Mouse (Mus musculus) hindbrain, embryonic 11.5 days (tissue): Measurements from ENCODE around the gene Zfp423. TPM values are rescaled to one million over a fixed set of nuclear protein-coding genes. Genes with fewer than 3 reads are reported as not detected.

Experiments
- ATAC-seq: fragments of 200-750 bp; cut with Nextera tagmentation; 2 replicates; pipeline ENCODE4 v1.8.0; 2017; ENCODE audit warnings: mild to moderate bottlenecking, moderate TSS enrichment, moderate library complexity; ENCODE audit not compliant: low FRiP score
- DNase-seq: peaks from one replicate; pipeline ENCODE4 v3.0.0-alpha.2; 2015; ENCODE audit warnings: low spot score
- H3K27ac ChIP-seq: fragments of 300-500 bp; sonication (generic); 2 replicates; pipeline ENCODE4 v1.5.1; 2014; ENCODE audit warnings: mild to moderate bottlenecking, low read depth, low read length
- H3K27me3 ChIP-seq: fragments of 300-500 bp; sonication (generic); 2 replicates; pipeline ENCODE4 v1.6.1; 2014; ENCODE audit warnings: mild to moderate bottlenecking, low read length, moderate library complexity, mixed read lengths; ENCODE audit not compliant: control insufficient read depth, insufficient read depth
- H3K36me3 ChIP-seq: fragments of 300-500 bp; sonication (generic); 2 replicates; pipeline ENCODE4 v1.6.1; 2014; ENCODE audit warnings: mild to moderate bottlenecking, low read length, moderate library complexity, mixed read lengths; ENCODE audit not compliant: control insufficient read depth, insufficient read depth
- H3K4me1 ChIP-seq: fragments of 300-500 bp; sonication (generic); replicated peaks from 2 replicates; pipeline ENCODE4 v1.6.1; 2014; ENCODE audit warnings: low read length, mixed read lengths; ENCODE audit not compliant: control insufficient read depth, insufficient read depth
- H3K4me2 ChIP-seq: fragments of 300-500 bp; sonication (generic); replicated peaks from 2 replicates; pipeline ENCODE4 v1.6.1; 2014; ENCODE audit warnings: mild to moderate bottlenecking, low read depth, low read length
- H3K4me3 ChIP-seq: fragments of 300-500 bp; sonication (generic); 2 replicates; pipeline ENCODE4 v1.5.1; 2014; ENCODE audit warnings: low read depth, low read length
- H3K9ac ChIP-seq: fragments of 300-500 bp; sonication (generic); 2 replicates; pipeline ENCODE4 v1.6.1; 2014; ENCODE audit warnings: low read depth, low read length
- H3K9me3 ChIP-seq: fragments of 300-500 bp; sonication (generic); 2 replicates; pipeline ENCODE4 v1.6.1; 2016; ENCODE audit warnings: low read length; ENCODE audit not compliant: control insufficient read depth
- WGBS: fragments of 180-500 bp; shearing (Covaris S2); extraction: QIAGEN DNeasy Blood & Tissue Kit; methylation state at CpG from one replicate; pipeline ENCODE4 v1.1.7; 2014; 5-methylcytosine and 5-hydroxymethylcytosine counted together
- polyA plus RNA-seq: library from polyadenylated mRNA; unstranded; fragments of >200 nt; fragmentation: Nextera tagmentation; extraction: Ambion mirVana; gene quantifications from 2 replicates; pipeline ENCODE4 v1.2.1, GENCODE M21; 2014

Gene Zfp423
- polyA plus RNA-seq, 1 experiment from 2014 or later = 49.5 TPM

DNA sequence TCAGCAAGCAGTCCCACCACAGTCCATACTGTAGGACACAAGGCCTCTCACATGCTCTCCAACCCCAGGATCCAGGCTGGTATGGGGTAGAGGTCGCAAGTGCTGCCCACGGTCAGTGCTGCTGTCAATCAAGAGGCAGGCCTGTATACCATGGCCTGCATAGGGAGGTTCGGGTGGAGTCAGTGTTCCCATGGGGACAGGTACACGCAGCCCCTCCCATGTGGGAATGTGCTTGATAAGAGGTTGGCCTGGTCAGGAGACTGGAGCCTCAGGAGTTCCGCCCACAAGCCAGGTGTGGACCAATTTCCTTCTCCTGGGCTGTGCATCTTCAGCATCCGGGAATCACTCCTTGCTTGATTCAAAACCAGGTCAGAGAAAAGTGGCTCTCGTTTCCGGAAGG is 204.5 kb downstream of the Zfp423 start:
- Histone ChIP-seq H3K9ac (no peak overlapping the region), H3K4me1 (peaks cover 2% of the 10 kb centered on the region; the same call in 1 of the 2 replicates), H3K27ac (no peak overlapping the region), H3K36me3 (no peaks in the 10 kb centered on the region), H3K4me3 (no peak overlapping the region), H3K9me3 (no peaks in the 10 kb centered on the region), H3K4me2 (no peak overlapping the region), H3K27me3 (no peaks in the 10 kb centered on the region)
- 86% methylated on average over 8 of the region's 8 CpGs for WGBS
- DNase-seq (no peak), ATAC-seq (no peak)

DNA sequence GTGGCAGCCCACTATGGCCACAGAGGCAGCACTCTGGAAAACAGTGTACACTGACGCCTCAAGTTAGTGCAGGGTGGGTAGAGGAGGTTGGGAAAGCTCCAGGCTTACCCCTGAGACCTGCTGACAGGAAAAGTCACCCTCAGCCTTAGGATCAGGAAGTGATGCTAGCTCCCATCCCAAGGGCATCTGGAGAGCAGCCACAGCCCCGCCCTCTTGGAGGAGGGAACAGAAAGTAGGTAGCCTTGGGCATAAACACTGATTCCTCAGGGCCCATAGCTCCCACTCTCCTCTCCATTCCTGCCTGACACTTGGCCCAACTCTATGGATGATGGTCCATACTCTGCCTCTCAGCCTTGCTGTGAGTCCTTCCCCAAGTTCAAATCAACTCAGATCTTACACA is 205.8 kb downstream of the Zfp423 start:
- H3K27ac ChIP-seq = peak overlapping the region; percentile 54; the same call in 1 of the 2 replicates
- ATAC-seq = no peak

GRCm38 (mm10) chr8:87753148-87753547 is 206.2 kb downstream of the Zfp423 start:
- Histone ChIP-seq H3K36me3 (no peaks in the 10 kb centered on the region), H3K4me3 (no peak overlapping the region), H3K4me1 (0 out of 2 replicates have a peak, but pooled peaks cover 2% of the 10 kb centered on the region), H3K4me2 (no peak overlapping the region), H3K9me3 (no peaks in the 10 kb centered on the region), H3K27ac (peak overlapping the region; percentile 54; the same call in 1 of the 2 replicates), H3K9ac (no peak overlapping the region), H3K27me3 (no peaks in the 10 kb centered on the region)
- WGBS = 73% methylated on average over 8 of the region's 8 CpGs
- ATAC-seq = peak; percentile 22; the same call in 1 of the 2 replicates
- DNase-seq = no peak

More for the DNA sequence above, 205.8 kb downstream of the Zfp423 start:
- no peak overlapping the region for H3K4me3 ChIP-seq
- H3K9me3 ChIP-seq = no peaks in the 10 kb centered on the region
- no peak overlapping the region for H3K9ac ChIP-seq
- H3K27me3 ChIP-seq = no peaks in the 10 kb centered on the region
- no peaks in the 10 kb centered on the region for H3K36me3 ChIP-seq
- 80% methylated on average over 2 of the region's 2 CpGs for WGBS
- H3K4me1 ChIP-seq = 0 out of 2 replicates have a peak, but pooled peaks cover 2% of the 10 kb centered on the region
- H3K4me2 ChIP-seq = no peak overlapping the region
- DNase-seq = no peak

GRCm38 (mm10) chr8:87752710-87753109 is 206.7 kb downstream of the Zfp423 start:
- Histone ChIP-seq H3K9ac (no peak overlapping the region), H3K27me3 (no peaks in the 10 kb centered on the region), H3K27ac (peak overlapping the region; percentile 54), H3K4me3 (no peak overlapping the region), H3K36me3 (no peaks in the 10 kb centered on the region), H3K4me2 (no peak overlapping the region), H3K9me3 (no peaks in the 10 kb centered on the region), H3K4me1 (peaks cover 6% of the 10 kb centered on the region; the same call in 1 of the 2 replicates)
- ATAC-seq (peak; percentile 84), DNase-seq (peak; percentile 40)
- 60% methylated on average over 13 of the region's 13 CpGs for WGBS

GRCm38 (mm10) chr8:87747582-87747981 is 211.8 kb downstream of the Zfp423 start:
- peak overlapping the region; percentile 8; the same call in 1 of the 2 replicates for H3K9ac ChIP-seq
- no peaks in the 10 kb centered on the region for H3K27me3 ChIP-seq
- no peak overlapping the region for H3K4me2 ChIP-seq
- peak overlapping the region; percentile 6 for H3K27ac ChIP-seq
- H3K4me1 ChIP-seq = peaks cover 17% of the 10 kb centered on the region
- no peaks in the 10 kb centered on the region for H3K9me3 ChIP-seq
- DNase-seq = peak; percentile 60
- H3K4me3 ChIP-seq = no peak overlapping the region
- H3K36me3 ChIP-seq = no peaks in the 10 kb centered on the region
- 27% methylated on average over 8 of the region's 8 CpGs for WGBS
- peak; percentile 39; the same call in 1 of the 2 replicates for ATAC-seq

- peak overlapping the region; percentile 6; the same call in 1 of the 2 replicates for H3K27ac ChIP-seq
- no peaks in the 10 kb centered on the region for H3K9me3 ChIP-seq
- no peaks in the 10 kb centered on the region for H3K36me3 ChIP-seq
- 11% methylated on average over 8 of the region's 8 CpGs for WGBS
- H3K4me1 ChIP-seq = peaks cover 16% of the 10 kb centered on the region
- H3K27me3 ChIP-seq = no peaks in the 10 kb centered on the region
- no peak overlapping the region for H3K4me2 ChIP-seq
- ATAC-seq (peak; percentile 25; the same call in 1 of the 2 replicates), DNase-seq (peak; percentile 45)
- no peak overlapping the region for H3K4me3 ChIP-seq
- H3K9ac ChIP-seq = peak overlapping the region; percentile 0; the same call in 1 of the 2 replicates
Observed at GRCm38 (mm10) chr8:87747142-87747541, 212.3 kb downstream of the Zfp423 start.

DNA sequence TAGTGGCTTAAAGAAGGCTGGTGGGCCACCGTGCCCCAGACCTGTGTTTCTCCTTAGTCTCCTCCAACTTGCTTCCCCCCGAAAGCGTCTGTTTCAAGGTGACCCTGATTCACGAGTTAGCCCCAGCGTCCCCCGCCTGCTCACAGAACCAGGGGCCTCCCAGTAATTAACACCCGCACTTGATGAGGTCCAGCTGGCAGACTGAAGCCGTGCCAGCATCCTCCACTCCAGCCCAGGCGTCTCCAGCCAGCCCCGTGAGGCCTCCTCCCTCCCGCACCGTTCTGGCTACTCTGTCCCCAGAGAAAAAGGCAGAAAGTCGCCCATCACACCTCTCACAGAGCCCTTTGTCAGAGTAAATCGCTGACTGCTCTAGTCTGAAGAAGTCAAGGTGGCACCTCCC is 213.3 kb downstream of the Zfp423 start:
- no peak overlapping the region for H3K4me3 ChIP-seq

DNA sequence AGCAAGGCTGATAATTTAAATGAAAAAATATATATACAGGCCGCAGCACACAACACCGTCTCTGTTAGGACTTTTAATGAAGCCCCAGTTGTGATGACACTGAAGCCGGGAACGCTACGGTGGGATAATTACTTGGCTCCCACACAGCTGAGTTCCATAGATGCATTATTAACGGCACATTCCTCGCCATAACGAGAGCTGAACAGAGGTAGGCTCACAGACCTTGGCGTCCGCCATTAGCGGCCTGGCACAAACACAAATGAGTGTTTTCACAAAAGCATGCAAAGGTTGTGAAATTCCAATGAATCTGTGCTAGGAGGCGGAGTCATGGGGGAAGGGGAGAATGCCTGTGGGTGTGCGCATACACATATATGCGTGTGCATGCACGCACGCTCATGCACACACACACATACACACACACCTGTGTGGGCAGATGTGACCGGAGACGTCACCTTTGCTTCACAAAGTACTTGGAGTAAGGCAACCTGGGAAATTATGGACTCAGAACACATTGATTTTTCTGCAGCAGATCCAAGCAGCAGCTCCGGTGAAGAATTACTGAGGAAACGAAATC is 214.2 kb downstream of the Zfp423 start:
- H3K27ac ChIP-seq = peak overlapping the region; percentile 86
- ATAC-seq = peak; percentile 57
- H3K9me3 ChIP-seq = no peaks in the 10 kb centered on the region
- H3K4me3 ChIP-seq = no peak overlapping the region
- 68% methylated on average over 20 of the region's 20 CpGs for WGBS
- peaks cover 15% of the 10 kb centered on the region for H3K4me1 ChIP-seq
- no peak overlapping the region for H3K4me2 ChIP-seq
- peak; percentile 33 for DNase-seq
- no peaks in the 10 kb centered on the region for H3K36me3 ChIP-seq
- H3K9ac ChIP-seq = no peak overlapping the region
- H3K27me3 ChIP-seq = no peaks in the 10 kb centered on the region

More for the DNA sequence above, 213.3 kb downstream of the Zfp423 start:
- WGBS = 63% methylated on average over 14 of the region's 14 CpGs
- no peak overlapping the region for H3K9ac ChIP-seq
- H3K27me3 ChIP-seq = no peaks in the 10 kb centered on the region
- H3K4me1 ChIP-seq = peaks cover 15% of the 10 kb centered on the region
- DNase-seq (no peak), ATAC-seq (no peak)
- H3K9me3 ChIP-seq = no peaks in the 10 kb centered on the region
- no peak overlapping the region for H3K4me2 ChIP-seq
- no peaks in the 10 kb centered on the region for H3K36me3 ChIP-seq
- peak overlapping the region; percentile 86 for H3K27ac ChIP-seq

- Histone ChIP-seq H3K4me2 (no peak overlapping the region), H3K36me3 (no peaks in the 10 kb centered on the region), H3K4me3 (no peak overlapping the region), H3K4me1 (peaks cover 15% of the 10 kb centered on the region), H3K27me3 (no peaks in the 10 kb centered on the region), H3K9ac (no peak overlapping the region), H3K27ac (peak overlapping the region; percentile 86), H3K9me3 (no peaks in the 10 kb centered on the region)
- WGBS = 86% methylated on average over 6 of the region's 6 CpGs
- ATAC-seq (no peak), DNase-seq (no peak)
Observed at GRCm38 (mm10) chr8:87744556-87744955, 214.8 kb downstream of the Zfp423 start.
